Mouse (Mus musculus) limb, embryonic 11.5 days (tissue): Measurements from ENCODE around the gene Rfx3. TPM values are rescaled to one million over a fixed set of nuclear protein-coding genes. Genes with fewer than 3 reads are reported as not detected.
A peak's percentile ranks its signal among the peaks of the same experiment; 100 is the strongest.

ENCODE experiments used
- ATAC-seq: fragments of 200-750 bp; cut with Nextera tagmentation; 2 replicates; pipeline ENCODE4 v1.8.0; 2017; ENCODE audit warnings: low read depth; ENCODE audit not compliant: insufficient number of reproducible peaks, low FRiP score, low TSS enrichment
- DNase-seq: peaks from one replicate; pipeline ENCODE4 v3.0.0-alpha.2; 2015; ENCODE audit warnings: low spot score
- H3K27ac ChIP-seq: fragments of 300-500 bp; sonication (generic); replicated peaks from 2 replicates; pipeline ENCODE4 v1.5.1; 2014; ENCODE audit warnings: low read depth, mild to moderate bottlenecking, low read length
- H3K27me3 ChIP-seq: fragments of 300-500 bp; sonication (generic); 2 replicates; pipeline ENCODE4 v1.6.1; 2014; ENCODE audit warnings: mild to moderate bottlenecking, low read length, mixed read lengths; ENCODE audit not compliant: control insufficient read depth, insufficient read depth
- H3K36me3 ChIP-seq: fragments of 300-500 bp; sonication (generic); 2 replicates; pipeline ENCODE4 v1.6.1; 2014; ENCODE audit warnings: mild to moderate bottlenecking, low read length, moderate library complexity, mixed read lengths; ENCODE audit not compliant: control insufficient read depth, insufficient read depth
- H3K4me1 ChIP-seq: fragments of 300-500 bp; sonication (generic); 2 replicates; pipeline ENCODE4 v1.6.1; 2014; ENCODE audit warnings: low read length, mixed read lengths; ENCODE audit not compliant: control insufficient read depth, insufficient read depth
- H3K4me2 ChIP-seq: fragments of 300-500 bp; sonication (generic); 2 replicates; pipeline ENCODE4 v1.6.1; 2014; ENCODE audit warnings: low read depth, mild to moderate bottlenecking, moderate library complexity; ENCODE audit not compliant: severe bottlenecking
- H3K4me3 ChIP-seq: fragments of 300-500 bp; sonication (generic); 2 replicates; pipeline ENCODE4 v1.5.1; 2014; ENCODE audit warnings: low read depth, low read length
- H3K9ac ChIP-seq: fragments of 300-500 bp; sonication (generic); 2 replicates; pipeline ENCODE4 v1.6.1; 2014; ENCODE audit warnings: mild to moderate bottlenecking, low read length
- H3K9me3 ChIP-seq: fragments of 300-500 bp; sonication (generic); 2 replicates; pipeline ENCODE4 v1.6.1; 2016; ENCODE audit warnings: low read length; ENCODE audit not compliant: control insufficient read depth
- WGBS: fragments of 180-500 bp; shearing (Covaris S2); extraction: QIAGEN DNeasy Blood & Tissue Kit; methylation state at CpG from one replicate; pipeline ENCODE4 v1.1.7; 2014; 5-methylcytosine and 5-hydroxymethylcytosine counted together
- polyA plus RNA-seq: library from polyadenylated mRNA; unstranded; fragments of >200 nt; fragmentation: Nextera tagmentation; extraction: Ambion mirVana; gene quantifications from 2 replicates; pipeline ENCODE4 v1.2.1, GENCODE M21; 2014

Gene Rfx3
- polyA plus RNA-seq, 1 experiment from 2014 or later: 20.5 TPM

- peak overlapping the region; percentile 73 for H3K4me2 ChIP-seq
- no peak for ATAC-seq
- H3K4me1 ChIP-seq: peaks cover 3% of the 10 kb centered on the region; the same call in 1 of the 2 replicates
- peak overlapping the region; percentile 85 for H3K4me3 ChIP-seq
- peak overlapping the region; percentile 97 for H3K9ac ChIP-seq
- DNase-seq: peak; percentile 32
- WGBS: 2% methylated on average over 5 of the region's 5 CpGs
- H3K27me3 ChIP-seq: no peaks in the 10 kb centered on the region
- peak overlapping the region; percentile 99; the same call in 1 of the 2 replicates for H3K27ac ChIP-seq
- H3K36me3 ChIP-seq: no peaks in the 10 kb centered on the region
- no peaks in the 10 kb centered on the region for H3K9me3 ChIP-seq
Observed at GRCm38 (mm10) chr19:28009587-28010281, 1.2 kb downstream of the Rfx3 start.

DNA sequence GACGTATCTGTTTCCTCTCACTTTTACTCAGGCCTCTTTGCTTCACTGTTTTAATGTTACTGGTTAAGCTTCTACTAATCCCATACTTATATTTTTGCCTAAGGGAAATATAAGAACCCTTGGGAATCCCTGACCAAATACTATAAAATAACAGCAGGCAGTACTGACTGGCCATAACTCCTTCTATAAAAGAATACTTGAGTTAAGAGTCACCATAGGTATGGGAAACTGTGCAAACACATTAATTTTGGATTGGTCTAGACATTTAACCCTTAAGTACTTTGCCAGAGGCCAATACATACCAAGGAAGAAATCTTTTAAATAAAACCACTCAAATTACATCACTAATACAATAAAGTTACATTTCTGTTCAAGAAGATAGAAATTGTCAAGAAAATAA lies 6.8 kb downstream of the Rfx3 start:
- H3K27me3 ChIP-seq: no peaks in the 10 kb centered on the region
- ATAC-seq (no peak), DNase-seq (no peak)
- 18% methylated on average over 1 of the region's 1 CpGs for WGBS
- no peak overlapping the region for H3K4me3 ChIP-seq
- H3K9me3 ChIP-seq: no peaks in the 10 kb centered on the region
- H3K9ac ChIP-seq: no peak overlapping the region
- H3K36me3 ChIP-seq: no peaks in the 10 kb centered on the region
- H3K4me2 ChIP-seq: no peak overlapping the region
- H3K4me1 ChIP-seq: no peaks in the 10 kb centered on the region
- H3K27ac ChIP-seq: no peak overlapping the region

DNA sequence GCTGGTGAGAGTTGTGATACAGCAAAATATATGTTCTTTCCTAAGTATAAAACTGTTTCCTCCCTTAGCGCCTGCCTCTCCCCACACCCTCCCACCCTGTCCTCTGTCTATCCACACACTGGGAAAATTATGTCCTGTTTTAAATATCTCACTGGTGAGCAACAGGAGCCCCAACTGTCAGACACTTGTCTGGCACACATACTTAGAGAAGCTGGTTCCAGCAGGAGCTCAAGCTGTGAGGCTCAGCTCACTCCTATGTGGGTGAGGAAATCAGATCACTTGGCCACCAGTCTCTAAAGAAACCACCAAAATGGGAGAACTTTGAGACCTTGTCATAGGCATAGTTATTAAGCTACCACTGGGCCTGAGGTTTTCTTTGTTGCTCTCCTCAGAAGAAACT lies 7.5 kb downstream of the Rfx3 start:
- WGBS: 56% methylated on average over 1 of the region's 1 CpGs
- ATAC-seq: no peak

GRCm38 (mm10) chr19:28002708-28003107 lies 8.3 kb downstream of the Rfx3 start:
- Histone ChIP-seq H3K4me2 (no peak overlapping the region), H3K9ac (no peak overlapping the region), H3K4me1 (no peaks in the 10 kb centered on the region), H3K27me3 (no peaks in the 10 kb centered on the region), H3K9me3 (no peaks in the 10 kb centered on the region), H3K27ac (no peak overlapping the region), H3K4me3 (no peak overlapping the region), H3K36me3 (no peaks in the 10 kb centered on the region)
- ATAC-seq (no peak), DNase-seq (no peak)
- 78% methylated on average over 3 of the region's 3 CpGs for WGBS

More for the DNA sequence above, 7.5 kb downstream of the Rfx3 start:
- Histone ChIP-seq H3K36me3 (no peaks in the 10 kb centered on the region), H3K4me2 (no peak overlapping the region), H3K9ac (no peak overlapping the region), H3K27ac (no peak overlapping the region), H3K4me1 (no peaks in the 10 kb centered on the region), H3K27me3 (no peaks in the 10 kb centered on the region), H3K4me3 (no peak overlapping the region), H3K9me3 (no peaks in the 10 kb centered on the region)
- peak; percentile 30 for DNase-seq

GRCm38 (mm10) chr19:27992800-27993199 lies 18.2 kb downstream of the Rfx3 start:
- ATAC-seq (no peak), DNase-seq (no peak)
- Histone ChIP-seq H3K9me3 (no peaks in the 10 kb centered on the region), H3K4me2 (no peak overlapping the region), H3K4me1 (no peaks in the 10 kb centered on the region), H3K36me3 (no peaks in the 10 kb centered on the region), H3K27me3 (no peaks in the 10 kb centered on the region), H3K27ac (no peak overlapping the region), H3K4me3 (no peak overlapping the region), H3K9ac (no peak overlapping the region)
- WGBS: 90% methylated on average over 7 of the region's 7 CpGs

- H3K4me3 ChIP-seq: no peak overlapping the region
- H3K4me1 ChIP-seq: no peaks in the 10 kb centered on the region
- DNase-seq: no peak
- ATAC-seq: no peak
- H3K27ac ChIP-seq: no peak overlapping the region
- WGBS: 59% methylated on average over 3 of the region's 3 CpGs
- H3K27me3 ChIP-seq: no peaks in the 10 kb centered on the region
- no peaks in the 10 kb centered on the region for H3K9me3 ChIP-seq
- no peak overlapping the region for H3K9ac ChIP-seq
- H3K4me2 ChIP-seq: no peak overlapping the region
- no peaks in the 10 kb centered on the region for H3K36me3 ChIP-seq
Observed at GRCm38 (mm10) chr19:27988746-27989145, 22.2 kb downstream of the Rfx3 start.

DNA sequence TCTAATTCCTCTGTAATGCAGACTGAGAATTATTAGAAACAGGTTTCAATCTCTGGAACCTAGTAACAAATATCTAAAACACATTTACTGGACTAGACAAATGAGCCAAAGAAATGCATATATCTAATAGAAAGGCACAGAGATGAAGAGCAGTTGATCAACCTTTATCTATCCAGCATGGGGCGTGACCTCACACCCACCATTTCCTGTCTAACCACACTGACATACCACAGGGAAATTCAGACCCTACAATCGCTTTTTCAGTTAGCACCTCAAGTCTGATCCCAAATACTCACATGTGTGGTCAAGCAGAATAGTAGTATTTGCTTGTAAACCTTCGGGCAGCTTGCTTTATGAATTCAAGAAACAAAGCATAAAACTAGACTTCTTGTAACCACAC lies 43.4 kb downstream of the Rfx3 start:
- H3K4me1 ChIP-seq: no peaks in the 10 kb centered on the region
- DNase-seq (no peak), ATAC-seq (no peak)
- H3K4me3 ChIP-seq: no peak overlapping the region
- H3K27me3 ChIP-seq: no peaks in the 10 kb centered on the region
- H3K9ac ChIP-seq: no peak overlapping the region
- no peaks in the 10 kb centered on the region for H3K36me3 ChIP-seq
- H3K27ac ChIP-seq: no peak overlapping the region
- no peaks in the 10 kb centered on the region for H3K9me3 ChIP-seq
- H3K4me2 ChIP-seq: no peak overlapping the region
- WGBS: 86% methylated on average over 3 of the region's 3 CpGs

GRCm38 (mm10) chr19:27961271-27961670 lies 49.7 kb downstream of the Rfx3 start:
- no peak overlapping the region for H3K4me2 ChIP-seq
- 97% methylated on average over 3 of the region's 3 CpGs for WGBS
- H3K4me3 ChIP-seq: no peak overlapping the region
- no peaks in the 10 kb centered on the region for H3K36me3 ChIP-seq
- H3K9ac ChIP-seq: no peak overlapping the region
- no peaks in the 10 kb centered on the region for H3K9me3 ChIP-seq
- H3K4me1 ChIP-seq: no peaks in the 10 kb centered on the region
- ATAC-seq (no peak), DNase-seq (no peak)
- no peaks in the 10 kb centered on the region for H3K27me3 ChIP-seq
- no peak overlapping the region for H3K27ac ChIP-seq

- no peaks in the 10 kb centered on the region for H3K36me3 ChIP-seq
- H3K27ac ChIP-seq: no peak overlapping the region
- H3K4me3 ChIP-seq: no peak overlapping the region
- no peak for ATAC-seq
- H3K9ac ChIP-seq: no peak overlapping the region
- no peak for DNase-seq
- no peaks in the 10 kb centered on the region for H3K9me3 ChIP-seq
- H3K4me2 ChIP-seq: no peak overlapping the region
- WGBS: 84% methylated on average over 3 of the region's 3 CpGs
- H3K4me1 ChIP-seq: no peaks in the 10 kb centered on the region
- no peaks in the 10 kb centered on the region for H3K27me3 ChIP-seq
Observed at GRCm38 (mm10) chr19:27935453-27935852, 75.5 kb downstream of the Rfx3 start.
